Mouse (Mus musculus): ENCODE data around the gene Sv2c.
"Not testable (repeated sequence)": the region's sequence is repeated elsewhere in the genome, so short reads cannot be mapped to it uniquely, and the experiment has no call there.

Gene Sv2c

DNA sequence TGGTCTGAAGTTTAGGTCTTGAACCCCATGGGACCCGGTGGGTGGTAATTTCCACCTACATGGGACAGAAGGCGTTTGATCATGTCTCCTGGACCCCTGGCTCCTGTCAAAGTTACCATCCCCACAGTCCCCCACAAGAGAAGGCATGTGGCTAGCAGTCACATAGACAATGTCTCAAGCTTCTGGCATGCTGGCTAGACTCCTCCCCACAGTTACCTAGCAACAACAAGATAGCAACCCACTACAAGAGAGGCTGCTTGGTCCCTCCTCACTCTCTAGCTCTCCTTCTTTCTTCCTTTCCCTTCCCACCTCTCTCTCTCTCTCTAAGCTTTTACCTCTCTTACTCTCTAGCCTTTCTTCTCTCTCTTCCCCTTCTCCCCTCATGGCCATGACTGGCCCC is 164.3 kb downstream of the Sv2c start:
- DNase-seq (ENCODE audit: low read depth, low spot score): not testable (repeated sequence)

- no peak for DNase-seq (ENCODE audit: low read depth, low spot score)
These were observed 165.6 kb downstream of the Sv2c start for GRCm38 (mm10) chr13:95966791-95967190.

GRCm38 (mm10) chr13:95965596-95965995 is 166.8 kb downstream of the Sv2c start:
- DNase-seq (ENCODE audit: low read depth, low spot score): no peak

DNA sequence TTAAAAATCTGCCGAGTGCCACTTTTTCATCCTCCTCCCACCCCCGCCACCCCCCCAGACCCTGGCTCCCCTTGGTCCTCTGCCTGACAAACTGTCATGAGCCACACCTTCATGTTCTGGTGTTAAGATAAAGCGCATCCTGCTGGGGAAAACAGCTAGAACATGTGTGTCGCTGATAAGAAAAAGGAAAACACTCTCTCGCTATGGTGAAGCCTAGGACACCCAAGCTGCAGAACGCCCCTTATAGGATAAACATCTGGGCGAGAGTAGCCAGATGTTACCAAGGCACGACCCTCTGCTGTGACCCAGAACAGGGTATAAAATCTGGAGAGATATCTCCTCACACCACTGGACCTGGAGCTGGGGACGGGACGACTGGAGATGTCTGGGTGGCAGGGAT is 167.2 kb downstream of the Sv2c start:
- no peak for DNase-seq (ENCODE audit: low read depth, low spot score)

DNA sequence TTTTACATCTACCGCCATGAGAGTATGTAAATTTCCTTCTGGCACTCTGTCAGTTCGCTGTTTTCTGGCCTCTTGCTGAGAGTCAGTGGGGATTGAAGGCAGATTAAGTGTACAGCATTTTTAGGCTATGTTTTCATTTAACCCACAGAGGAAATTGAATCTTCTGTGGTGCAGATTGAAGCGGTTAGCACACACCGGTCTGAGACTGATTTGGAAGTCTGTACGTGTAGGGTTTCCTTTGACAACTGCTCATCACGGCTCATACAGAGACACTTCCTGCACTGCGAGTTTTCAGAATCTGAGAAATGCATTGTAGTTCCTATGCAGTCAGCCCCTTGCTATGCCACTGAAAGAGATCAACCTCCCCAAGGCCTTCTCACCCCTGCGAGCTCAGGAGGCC is 168.2 kb downstream of the Sv2c start:
- no peak for DNase-seq (ENCODE audit: low read depth, low spot score)

GRCm38 (mm10) chr13:95963671-95964070 is 168.7 kb downstream of the Sv2c start:
- DNase-seq (ENCODE audit: low read depth, low spot score): no peak

DNA sequence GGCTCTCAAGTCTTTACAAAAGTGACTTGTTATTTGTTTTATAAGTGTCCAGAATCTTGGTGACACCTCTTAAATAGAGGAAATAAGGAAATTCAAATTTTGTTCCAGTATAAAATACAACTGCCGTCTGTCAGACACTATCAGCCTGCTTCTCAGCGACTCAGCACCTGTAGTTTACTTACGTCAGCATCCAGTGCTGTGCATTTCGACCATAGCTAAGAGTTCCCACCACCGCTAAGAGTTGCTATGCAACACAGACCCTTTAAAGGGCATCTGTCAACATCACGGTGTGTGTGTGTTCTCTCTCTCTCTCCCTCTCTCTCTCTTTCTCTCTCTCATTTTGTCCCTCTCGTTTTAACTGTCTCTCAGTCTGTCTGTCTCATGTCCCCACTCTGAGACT is 170.5 kb downstream of the Sv2c start:
- no peak for DNase-seq (ENCODE audit: low read depth, low spot score)

DNA sequence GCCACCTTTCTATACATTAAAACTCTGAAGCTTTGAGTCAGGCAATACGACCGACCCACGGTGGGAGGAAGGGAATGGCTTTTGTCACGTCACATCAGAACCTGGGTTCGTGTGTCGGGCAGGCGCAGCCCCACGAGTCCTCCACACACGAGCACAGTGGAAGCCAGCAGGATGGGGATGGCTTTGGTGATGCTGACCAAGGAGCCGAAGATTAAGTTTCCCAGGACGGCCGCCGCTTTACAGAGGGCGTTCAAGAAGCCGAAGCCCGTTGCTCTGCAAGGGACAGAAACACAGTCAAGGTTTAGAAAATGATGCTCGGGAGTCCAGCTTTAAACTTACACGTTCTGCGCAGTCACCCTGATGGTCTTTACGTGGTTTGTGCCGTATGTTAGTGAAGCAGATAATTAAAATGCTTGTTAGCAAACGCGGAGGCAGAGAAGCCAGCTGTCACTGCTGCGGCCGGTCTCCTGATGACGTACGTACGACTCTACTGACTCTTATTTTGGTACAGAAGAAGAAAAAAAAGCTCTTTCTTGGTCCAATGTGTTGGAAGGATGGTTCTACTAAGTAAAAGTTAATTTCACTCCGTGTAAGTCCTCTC is 171.1 kb downstream of the Sv2c start:
- DNase-seq (ENCODE audit: low read depth, low spot score): no peak

DNA sequence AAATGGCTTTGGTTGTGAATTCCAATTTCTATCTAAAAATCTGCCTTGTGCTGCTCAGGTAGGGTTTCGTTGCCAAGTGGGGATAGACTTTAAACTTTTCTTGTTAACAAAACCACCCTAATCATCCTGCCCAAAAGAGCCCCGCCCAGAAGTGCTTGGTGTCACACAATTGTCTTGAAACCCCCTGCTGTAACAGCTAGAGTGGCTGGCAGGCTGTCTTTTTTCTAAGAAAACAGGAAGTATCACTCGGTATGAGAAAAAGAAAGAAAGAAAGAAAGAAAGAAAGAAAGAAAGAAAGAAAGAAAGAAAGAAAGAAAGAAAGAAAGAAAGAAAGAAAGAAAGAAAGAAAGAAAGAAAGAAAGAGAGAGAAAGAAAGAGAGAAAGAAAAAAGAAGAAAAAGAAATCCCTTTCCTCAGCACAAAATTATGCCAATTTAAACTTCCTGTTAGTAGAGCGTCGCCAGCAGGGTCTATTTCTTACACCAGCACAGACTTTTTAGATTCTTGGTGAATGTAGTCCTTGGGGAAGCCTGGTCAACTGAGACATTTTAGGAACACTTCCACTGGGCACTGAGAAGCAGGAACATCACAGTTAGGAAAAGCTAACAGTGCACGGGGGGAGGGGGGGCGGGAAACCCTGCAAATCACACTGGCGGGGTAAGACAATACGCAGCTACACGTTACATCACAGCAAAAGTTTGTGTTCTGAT is 171.7 kb downstream of the Sv2c start:
- DNase-seq (ENCODE audit: low read depth, low spot score): no peak

DNA sequence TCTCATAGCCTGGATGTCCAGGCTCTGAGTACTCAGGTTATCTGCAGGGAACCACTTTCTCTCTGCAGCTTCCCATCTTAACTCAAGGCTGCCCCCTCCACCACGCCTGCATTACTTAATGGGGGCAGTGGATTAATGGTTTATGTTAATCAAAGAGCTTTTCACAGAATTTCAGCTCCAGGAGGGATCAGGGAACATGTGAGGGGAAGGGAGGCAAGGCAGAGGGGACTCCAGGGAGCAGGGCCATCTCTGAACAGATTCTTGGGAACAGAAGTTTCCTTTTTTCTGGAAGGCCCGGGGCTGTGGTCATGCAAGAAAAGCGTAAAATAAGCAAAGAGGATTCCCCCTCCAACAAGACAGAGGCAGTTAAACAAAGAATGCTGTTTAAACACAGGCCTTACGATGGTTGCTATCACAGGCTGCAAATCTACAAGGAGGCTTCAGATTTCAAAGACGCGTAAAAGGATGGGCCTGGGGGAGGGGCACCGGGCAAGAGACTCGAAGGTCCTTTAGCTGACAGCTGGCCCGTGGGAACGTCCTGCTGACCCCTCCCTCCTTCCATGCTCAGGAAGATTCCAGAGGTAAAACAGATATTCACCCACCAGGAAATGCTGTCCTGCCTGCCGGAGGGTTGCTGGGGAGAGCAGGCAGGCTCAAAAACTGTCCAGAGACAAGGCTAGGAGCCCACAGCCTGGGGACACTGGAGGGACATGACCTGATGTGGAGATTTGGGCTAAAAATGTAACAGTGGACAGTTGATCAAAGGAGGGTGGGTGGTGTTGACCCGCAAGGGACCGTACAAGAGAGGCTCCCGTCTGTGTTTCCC is 172.5 kb downstream of the Sv2c start:
- no peak for DNase-seq (ENCODE audit: low read depth, low spot score)

- no peak for DNase-seq (ENCODE audit: low read depth, low spot score)
These were observed 175.2 kb downstream of the Sv2c start for GRCm38 (mm10) chr13:95957134-95957533.

DNA sequence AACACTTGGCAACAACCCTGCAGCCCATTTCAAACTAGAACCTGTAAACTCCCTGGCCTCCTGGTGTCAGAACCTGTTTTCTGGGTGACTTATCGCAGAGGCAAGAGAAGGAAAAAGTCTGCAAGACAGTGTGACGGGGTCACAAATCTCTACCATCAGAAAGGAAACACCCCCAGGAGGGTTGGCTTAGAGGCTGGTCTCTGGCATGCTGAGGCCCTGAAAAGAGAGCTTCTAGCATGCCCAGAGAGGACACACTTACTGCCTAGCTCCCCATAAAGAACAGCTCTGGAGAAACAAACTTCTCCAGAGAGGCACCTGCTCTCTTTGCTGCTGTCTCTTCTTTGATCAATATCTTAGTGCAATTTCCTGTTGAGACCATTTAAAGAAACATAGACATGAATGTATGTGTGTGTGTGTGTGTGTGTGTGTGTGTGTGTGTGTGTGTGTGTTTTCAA is 176.0 kb downstream of the Sv2c start:
- DNase-seq (ENCODE audit: low read depth, low spot score): no peak

DNA sequence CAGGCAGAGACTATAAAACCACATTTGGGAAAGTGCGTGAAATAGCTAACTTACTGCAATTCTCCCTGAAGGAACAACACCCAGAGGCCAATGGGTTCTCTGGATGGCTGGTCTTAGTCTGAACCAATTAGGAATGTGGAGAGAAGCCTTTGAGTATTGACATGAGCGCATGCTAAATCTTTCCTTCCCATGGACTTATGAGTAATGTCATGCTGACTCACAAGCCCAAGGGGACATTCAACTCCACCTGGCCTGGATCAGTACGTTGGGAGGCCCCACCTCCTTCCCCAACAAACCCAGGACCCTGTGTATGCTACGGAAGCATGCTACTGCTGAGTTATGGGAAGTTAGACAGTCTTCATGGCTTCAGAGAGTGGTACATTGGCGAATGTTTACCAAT is 177.2 kb downstream of the Sv2c start:
- DNase-seq (ENCODE audit: low read depth, low spot score): no peak

DNA sequence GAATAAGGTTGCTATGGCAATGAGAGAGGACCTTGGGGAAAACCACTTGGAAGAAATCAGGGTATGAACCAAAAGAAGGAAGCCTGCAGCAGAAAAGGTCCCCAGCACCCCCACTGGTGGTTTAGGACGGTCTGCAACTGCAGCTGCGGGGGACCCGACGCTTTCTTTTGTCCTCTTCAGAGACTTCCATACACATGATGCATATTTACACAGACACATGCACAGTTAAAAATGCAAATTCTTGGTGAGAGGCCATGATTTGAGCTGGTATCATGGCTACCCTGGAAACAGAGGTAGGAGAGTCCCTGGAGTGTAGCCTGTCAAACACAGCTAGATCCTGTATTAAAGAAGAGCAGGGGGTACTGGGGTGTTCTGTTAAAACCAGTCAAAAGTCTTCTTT is 178.7 kb downstream of the Sv2c start:
- no peak for DNase-seq (ENCODE audit: low read depth, low spot score)

DNA sequence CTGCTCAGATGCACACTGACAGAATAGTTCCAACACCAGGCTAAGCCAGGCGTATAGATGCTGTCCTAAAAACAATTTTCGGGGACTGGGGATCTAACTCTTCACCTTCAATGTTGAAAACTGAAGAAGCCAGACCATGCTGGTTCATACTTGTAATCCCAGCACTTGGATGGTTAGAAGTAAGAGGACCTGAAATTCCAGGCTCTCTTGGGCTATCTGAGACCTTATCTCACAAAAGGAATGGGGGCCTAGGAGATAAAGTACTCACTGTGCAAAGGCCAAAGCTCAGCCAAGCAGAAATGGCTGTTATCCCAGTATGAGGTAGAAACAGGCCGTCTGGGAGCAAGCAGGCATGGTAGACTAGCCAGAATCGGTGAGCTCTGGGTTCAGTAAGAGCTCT is 180.1 kb downstream of the Sv2c start:
- no peak for DNase-seq (ENCODE audit: low read depth, low spot score)

DNA sequence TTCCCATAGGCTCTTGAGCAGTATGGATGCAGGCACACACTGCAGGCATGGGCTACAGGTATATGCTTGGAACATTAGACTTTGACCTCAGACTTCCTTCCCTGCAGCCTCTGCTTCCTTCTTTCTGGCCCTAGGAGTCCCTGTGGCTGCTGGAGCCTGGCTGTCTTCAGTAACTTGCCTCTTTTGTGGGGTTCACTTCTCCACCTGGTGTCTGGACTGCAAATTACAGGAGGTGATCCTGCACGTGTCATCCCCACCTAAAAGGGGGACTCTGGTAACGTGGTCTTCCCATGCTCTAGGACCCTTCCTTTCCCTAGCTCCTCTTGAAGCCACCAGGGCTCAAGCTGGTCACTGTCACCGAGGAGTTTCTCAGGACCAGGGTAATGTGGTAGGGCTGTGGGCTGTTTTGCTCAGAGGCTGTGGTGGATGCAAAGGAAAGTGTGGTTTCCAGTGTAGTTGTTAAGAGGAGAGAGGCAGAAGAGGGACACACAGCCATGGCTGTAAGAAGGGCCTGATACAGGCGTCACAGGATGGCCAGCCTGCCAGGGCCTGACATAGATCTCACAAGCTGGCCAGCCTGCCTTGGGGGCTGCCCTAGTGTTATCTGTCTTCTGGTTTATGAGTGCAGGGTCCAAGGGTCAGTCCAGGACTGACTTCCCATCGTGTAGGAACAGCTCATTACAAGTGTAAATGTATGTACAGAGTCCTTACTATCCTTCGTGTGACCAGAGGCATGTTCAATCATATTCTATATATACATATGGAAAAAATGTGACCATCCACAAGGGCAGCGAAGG is 181.1 kb downstream of the Sv2c start:
- DNase-seq (ENCODE audit: low read depth, low spot score): no peak

- DNase-seq (ENCODE audit: low read depth, low spot score): no peak
These were observed 181.8 kb downstream of the Sv2c start for GRCm38 (mm10) chr13:95950434-95951091.

DNA sequence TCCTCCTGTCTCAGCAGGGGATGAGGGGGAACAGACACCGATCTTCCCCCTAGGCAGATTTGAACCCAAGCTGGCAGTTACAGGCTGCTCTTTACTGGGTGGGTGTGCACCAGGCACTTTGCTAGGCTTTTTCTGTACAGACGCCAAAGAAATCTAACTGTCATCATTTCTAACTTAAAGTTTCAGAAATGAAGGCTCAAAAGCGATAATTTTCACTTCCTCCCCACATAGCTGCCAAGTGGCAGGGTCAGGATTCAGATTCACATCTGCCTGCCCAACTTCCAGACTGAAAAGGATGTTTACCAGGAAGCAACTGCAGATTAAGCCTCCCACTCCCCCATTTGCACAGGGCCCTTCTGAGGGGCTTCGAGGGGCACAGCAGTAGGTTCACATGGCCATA is 183.0 kb downstream of the Sv2c start:
- no peak for DNase-seq (ENCODE audit: low read depth, low spot score)

- no peak for DNase-seq (ENCODE audit: low read depth, low spot score)
These were observed 183.6 kb downstream of the Sv2c start for GRCm38 (mm10) chr13:95948821-95949220.

GRCm38 (mm10) chr13:95948394-95948793 is 184.0 kb downstream of the Sv2c start:
- DNase-seq (ENCODE audit: low read depth, low spot score): no peak

DNA sequence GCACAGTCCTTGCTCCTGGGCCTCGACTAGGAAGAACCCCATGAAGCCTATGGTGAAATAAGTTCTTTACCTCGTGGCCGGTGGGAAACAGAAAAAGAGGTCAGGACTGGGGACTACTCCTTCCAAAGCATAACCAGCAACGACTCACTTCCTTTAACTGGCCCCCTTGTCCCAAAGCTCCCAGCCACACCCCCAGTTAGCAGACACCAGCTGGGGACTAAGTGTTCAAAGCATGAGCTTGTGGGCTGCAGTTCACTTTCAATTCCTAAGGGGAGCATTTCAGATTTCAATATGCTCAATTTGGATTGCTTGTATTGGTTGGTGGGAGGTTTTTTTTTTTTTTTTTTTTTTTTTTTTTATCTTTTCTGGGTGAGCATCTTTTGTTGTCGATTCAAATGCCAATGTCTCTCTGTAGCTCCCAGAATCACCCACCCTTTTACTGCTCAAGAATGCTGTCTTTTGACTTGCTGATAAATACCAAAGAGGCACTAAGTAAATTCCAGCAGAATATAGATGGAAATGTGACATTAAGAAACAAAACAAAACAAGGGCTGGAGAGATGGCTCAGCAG is 186.4 kb downstream of the Sv2c start:
- DNase-seq (ENCODE audit: low read depth, low spot score): no peak

Data from skeletal muscle tissue, adult 2 months (tissue).